ENCODE assay signal across 8 mouse cellular contexts in genomic region chr7:45204380-45205143, GRCm38 (mm10). TPM values are rescaled to one million over a fixed set of nuclear protein-coding genes. Genes with fewer than 3 reads are reported as not detected.
DNase-seq lines count a peak whose midpoint lies in the region; ATAC-seq and TF ChIP-seq lines count a peak whose summit lies in the region.

Gene Ccdc155 (minus strand): TSS chr7:45204892.

- peak; percentile 99 for DNase-seq in MEL (ENCODE audit: low read depth, low spot score)
- DNase-seq in cerebellum, adult 9-10 months, result peak; percentile 96
- DNase-seq in hindbrain, embryonic 10.5 days (ENCODE audit: low spot score), result peak; percentile 99
- DNase-seq in layer of hippocampus, adult 9-10 months (ENCODE audit: low spot score), result peak; percentile 79
- DNase-seq in thymus, adult 18-20 months, result peak; percentile 91 to 95

- peak within 1 kb of the TSS; percentile 56 for H3K9ac ChIP-seq in MEL (ENCODE audit: control insufficient read depth, low read depth, low read length, poor library complexity, severe bottlenecking)
- peak within 1 kb of the TSS; percentile 26; the same call in 1 of the 2 replicates for H3K9ac ChIP-seq in lung, embryonic 15.5 days

- TF ChIP-seq CTCF in MEL (IDR thresholded peaks at IDR 0.05 in 2 of 3, conservative IDR thresholded peaks at IDR 0.05 in 1 of 3; ENCODE audit: control insufficient read depth in 1 of 3, insufficient read depth in 1 of 3, low read depth in 2 of 3, low read length in 3 of 3, poor library complexity in 1 of 3, severe bottlenecking in 1 of 3), result no peak
- TF ChIP-seq CTCF in olfactory bulb, adult 2 months (IDR thresholded peaks at IDR 0.05; ENCODE audit: insufficient read depth, low read depth, low read length), result no peak

- H3K27ac ChIP-seq in MEL (ENCODE audit: control insufficient read depth, low read depth, low read length), result peak within 1 kb of the TSS; percentile 44
- peak within 1 kb of the TSS; percentile 82 for H3K27ac ChIP-seq in hindbrain, embryonic 10.5 days
- H3K27ac ChIP-seq in lung, embryonic 15.5 days, result no peak within 1 kb of the TSS
- H3K27ac ChIP-seq in olfactory bulb, adult 2 months (ENCODE audit: insufficient read depth, low read depth, low read length), result no peak within 1 kb of the TSS

- 10% methylated on average over 44 of the region's 44 CpGs for WGBS in hindbrain, embryonic 10.5 days
- 7% methylated on average over 43 of the region's 44 CpGs for WGBS in lung, embryonic 15.5 days
- WGBS in olfactory bulb, adult 2 months, result 7% methylated on average over 44 of the region's 44 CpGs

- TF ChIP-seq POLR2A in MEL (IDR thresholded peaks at IDR 0.05; ENCODE audit: control insufficient read depth in 1 of 2, insufficient read depth in 1 of 2, low read depth in 1 of 2, low read length in 2 of 2, poor library complexity in 1 of 2), result peak in 1 of 2 experiments; percentile 58; a peak in 1 of 4 replicates
- peak; percentile 54; the same call in 1 of the 2 replicates for TF ChIP-seq POLR2A in olfactory bulb, adult 2 months (IDR thresholded peaks at IDR 0.05; ENCODE audit: insufficient read depth, low read depth, low read length)

- TF ChIP-seq EP300 in MEL (IDR thresholded peaks at IDR 0.05; ENCODE audit: low read depth in 1 of 2, low read length in 2 of 2), result no peak

- H3K27me3 ChIP-seq in MEL (ENCODE audit: control insufficient read depth in 1 of 2, insufficient read depth in 2 of 2, low read length in 2 of 2), result no peaks in the 10 kb centered on the region
- H3K27me3 ChIP-seq in hindbrain, embryonic 10.5 days (ENCODE audit: insufficient read depth, poor library complexity, severe bottlenecking), result peaks cover 32% of the 10 kb centered on the region
- H3K27me3 ChIP-seq in lung, embryonic 15.5 days, result peaks cover 5% of the 10 kb centered on the region

- H3K9me3 ChIP-seq in MEL (replicated peaks; ENCODE audit: insufficient read depth, low read length), result no peaks in the 10 kb centered on the region
- no peaks in the 10 kb centered on the region for H3K9me3 ChIP-seq in hindbrain, embryonic 10.5 days
- no peaks in the 10 kb centered on the region for H3K9me3 ChIP-seq in lung, embryonic 15.5 days

- peak; percentile 87; the same call in 1 of the 2 replicates for ATAC-seq in frontal cortex, adult (ENCODE audit: low TSS enrichment)
- ATAC-seq in lung, embryonic 15.5 days (ENCODE audit: borderline replicate concordance, extremely low read depth, low FRiP score, low TSS enrichment), result peak; percentile 95

- H3K79me2 ChIP-seq in MEL (ENCODE audit: control insufficient read depth, insufficient read depth, low read length, poor library complexity), result no peaks in the 10 kb centered on the region

- peaks cover 0 to 7% of the 10 kb centered on the region in 2 experiments; a peak in 1 of 4 replicates for H3K4me1 ChIP-seq in MEL (ENCODE audit: control insufficient read depth in 1 of 2, insufficient read depth in 2 of 2, low read length in 2 of 2)
- peaks cover 6% of the 10 kb centered on the region; the same call in 1 of the 2 replicates for H3K4me1 ChIP-seq in hindbrain, embryonic 10.5 days (replicated peaks)
- no peaks in the 10 kb centered on the region for H3K4me1 ChIP-seq in lung, embryonic 15.5 days
- 0 out of 2 replicates have a peak, but pooled peaks cover 4% of the 10 kb centered on the region for H3K4me1 ChIP-seq in olfactory bulb, adult 2 months (ENCODE audit: control insufficient read depth, insufficient read depth, low read length)

- peak within 1 kb of the TSS; percentile 59 for H3K4me2 ChIP-seq in lung, embryonic 15.5 days

- H3K36me3 ChIP-seq in MEL (ENCODE audit: control insufficient read depth in 1 of 2, insufficient read depth in 2 of 2, low read length in 2 of 2), result peaks cover 0 to 5% of the 10 kb centered on the region in 2 experiments; a peak in 1 of 4 replicates
- no peaks in the 10 kb centered on the region for H3K36me3 ChIP-seq in hindbrain, embryonic 10.5 days
- H3K36me3 ChIP-seq in lung, embryonic 15.5 days, result no peaks in the 10 kb centered on the region

- peak within 1 kb of the TSS; percentile 65 to 66 for H3K4me3 ChIP-seq in MEL (ENCODE audit: control insufficient read depth in 1 of 2, insufficient read depth in 1 of 2, low read depth in 2 of 2, low read length in 2 of 2)
- peak within 1 kb of the TSS; percentile 51 for H3K4me3 ChIP-seq in hindbrain, embryonic 10.5 days
- peak within 1 kb of the TSS; percentile 49 for H3K4me3 ChIP-seq in lung, embryonic 15.5 days
- H3K4me3 ChIP-seq in olfactory bulb, adult 2 months (ENCODE audit: insufficient read depth, low read depth, low read length), result peak within 1 kb of the TSS; percentile 46

- TF ChIP-seq RAD21 in MEL (IDR thresholded peaks at IDR 0.05; ENCODE audit: low read depth, low read length), result no peak

TF ChIP-seq in MEL, 35 proteins besides CTCF, POLR2A, EP300 and RAD21:
- TF ChIP-seq GATA1 (IDR thresholded peaks at IDR 0.05; ENCODE audit: low read depth, low read length), result peak; percentile 49; the same call in 1 of the 2 replicates
- no peak for TF ChIP-seq RCOR1 (IDR thresholded peaks at IDR 0.05; ENCODE audit: low read depth, low read length)
- no peak for TF ChIP-seq CHD2 (IDR thresholded peaks at IDR 0.05; ENCODE audit: low read length)
- no peak; the same call in 1 of the 2 replicates for TF ChIP-seq MAZ (IDR thresholded peaks at IDR 0.05; ENCODE audit: low read depth, low read length)
- no peak for TF ChIP-seq CHD1 (IDR thresholded peaks at IDR 0.05; ENCODE audit: low read depth, low read length)
- TF ChIP-seq MAX (IDR thresholded peaks at IDR 0.05; ENCODE audit: low read length), result peak; percentile 96
- peak; percentile 79 for TF ChIP-seq SIN3A (IDR thresholded peaks at IDR 0.05; ENCODE audit: low read length)
- TF ChIP-seq ELF1 (IDR thresholded peaks at IDR 0.05; ENCODE audit: low read depth, low read length), result peak; percentile 53; the same call in 1 of the 2 replicates
- peak; percentile 29; the same call in 1 of the 2 replicates for TF ChIP-seq HCFC1 (IDR thresholded peaks at IDR 0.05; ENCODE audit: low read depth, low read length)
- TF ChIP-seq USF1 (IDR thresholded peaks at IDR 0.05; ENCODE audit: low read depth, low read length), result no peak
- TF ChIP-seq UBTF (IDR thresholded peaks at IDR 0.05; ENCODE audit: borderline replicate concordance, insufficient read depth, low read depth, low read length), result no peak
- peak; percentile 63 for TF ChIP-seq NELFE (IDR thresholded peaks at IDR 0.05; ENCODE audit: low read depth, low read length)
- no peak for TF ChIP-seq SMC3 (IDR thresholded peaks at IDR 0.05; ENCODE audit: low read depth, low read length)
- TF ChIP-seq TBP (IDR thresholded peaks at IDR 0.05; ENCODE audit: low read depth, low read length), result no peak
- peak; percentile 94 for TF ChIP-seq MXI1 (IDR thresholded peaks at IDR 0.05; ENCODE audit: low read depth, low read length)
- TF ChIP-seq NRF1 (IDR thresholded peaks at IDR 0.05; ENCODE audit: insufficient read depth, low read depth, low read length, poor library complexity, severe bottlenecking), result peak; percentile 97; the same call in 1 of the 2 replicates
- no peak for TF ChIP-seq ZKSCAN1 (IDR thresholded peaks at IDR 0.05; ENCODE audit: low read depth, low read length)
- 0 out of 2 replicates have a peak, but pooled peaks have one; percentile 13 for TF ChIP-seq MYB (IDR thresholded peaks at IDR 0.05; ENCODE audit: low read depth, low read length)
- TF ChIP-seq POLR2AphosphoS5 (IDR thresholded peaks at IDR 0.05; ENCODE audit: borderline replicate concordance, low read depth, low read length), result no peak
- peak; percentile 83; the same call in 1 of the 2 replicates for TF ChIP-seq E2F4 (IDR thresholded peaks at IDR 0.05; ENCODE audit: borderline replicate concordance, low read depth, low read length)

RNA-seq across cellular contexts. Expression of gene Ccdc155, which starts in this region (rescaled TPM):
- 0.16 and 0.27 TPM in 2 replicates for total RNA-seq in MEL (2012; rRNA removed)
- under 1 TPM in 1 of 2 experiments, not detected in 1; 0.38 TPM for polyA plus RNA-seq in MEL (2012; ENCODE audit: insufficient read depth in 1 of 2, insufficient read length in 2 of 2, low read depth in 1 of 2, low replicate concordance in 2 of 2, missing spikeins in 1 of 2)
- 0.64 and 0.80 TPM in 2 replicates for polyA plus RNA-seq in hindbrain, embryonic 10.5 days (2016; fragmentation: Nextera tagmentation; extraction: Ambion mirVana)
- 0.75 and 1.1 TPM in 2 replicates for polyA plus RNA-seq in lung, embryonic 15.5 days (2015; fragmentation: Nextera tagmentation; extraction: Ambion mirVana)
- polyA plus RNA-seq in olfactory bulb, adult 2 months (2012; ENCODE audit: insufficient read depth, insufficient read length, low replicate concordance, missing spikeins), result not detected in 2 replicates

Comparison
In these comparisons a context has a peak if more than half of its experiments do, and no peak if none do; other contexts are left out.
1. Peak in DNase-seq, H3K4me3 ChIP-seq, H3K27ac ChIP-seq and H3K9ac ChIP-seq in MEL; RNA of the gene not detected or under 1 TPM.
2. Peak in DNase-seq, H3K4me3 ChIP-seq and H3K27ac ChIP-seq in hindbrain, embryonic 10.5 days; RNA of the gene not detected or under 1 TPM.